Mouse (Mus musculus) heart, embryonic 16.5 days (tissue): ENCODE data around the gene Mapkapk2. TPM values are rescaled to one million over a fixed set of nuclear protein-coding genes. Genes with fewer than 3 reads are reported as not detected.

ENCODE experiments used
- ATAC-seq: fragments of 200-750 bp; cut with Nextera tagmentation; replicated peaks from 2 replicates; pipeline ENCODE4 v1.8.0; 2017; ENCODE audit warnings: moderate number of reproducible peaks; ENCODE audit not compliant: insufficient read depth, low FRiP score; ENCODE audit errors: extremely low read depth
- H3K27ac ChIP-seq: fragments of 300-500 bp; sonication (generic); 2 replicates; pipeline ENCODE4 v1.5.1; 2014; ENCODE audit warnings: mild to moderate bottlenecking, low read length, control low read depth, moderate library complexity
- H3K27me3 ChIP-seq: fragments of 300-500 bp; sonication (generic); 2 replicates; pipeline ENCODE4 v1.6.1; 2014; ENCODE audit warnings: low read length, mixed read lengths; ENCODE audit not compliant: control insufficient read depth, insufficient read depth
- H3K36me3 ChIP-seq: fragments of 300-500 bp; sonication (generic); 2 replicates; pipeline ENCODE4 v1.6.1; 2014; ENCODE audit not compliant: control insufficient read depth, insufficient read depth
- H3K4me1 ChIP-seq: fragments of 300-500 bp; sonication (generic); 2 replicates; pipeline ENCODE4 v1.6.1; 2014; ENCODE audit warnings: low read length, mixed read lengths; ENCODE audit not compliant: control insufficient read depth, insufficient read depth
- H3K4me2 ChIP-seq: fragments of 300-500 bp; sonication (generic); 2 replicates; pipeline ENCODE4 v1.6.1; 2014; ENCODE audit warnings: low read depth, mild to moderate bottlenecking, control low read depth, low read length
- H3K4me3 ChIP-seq: fragments of 300-500 bp; sonication (generic); 2 replicates; pipeline ENCODE4 v1.5.1; 2014; ENCODE audit warnings: mild to moderate bottlenecking, control low read depth, low read length
- H3K9ac ChIP-seq: fragments of 300-500 bp; sonication (generic); 2 replicates; pipeline ENCODE4 v1.6.1; 2014; ENCODE audit warnings: low read length, control low read depth
- H3K9me3 ChIP-seq: fragments of 300-500 bp; sonication (generic); replicated peaks from 2 replicates; pipeline ENCODE4 v1.6.1; 2016; ENCODE audit warnings: low read length; ENCODE audit not compliant: control insufficient read depth
- WGBS: fragments of 180-500 bp; shearing (Covaris S2); extraction: QIAGEN DNeasy Blood & Tissue Kit; methylation state at CpG from one replicate; pipeline ENCODE4 v1.1.7; 2014; 5-methylcytosine and 5-hydroxymethylcytosine counted together
- polyA plus RNA-seq: library from polyadenylated mRNA; unstranded; fragments of >200 nt; fragmentation: Nextera tagmentation; extraction: Ambion mirVana; gene quantifications from 2 replicates; pipeline ENCODE4 v1.2.1, GENCODE M21; 2015

Gene Mapkapk2
- polyA plus RNA-seq, 1 experiment from 2014 or later: 61.4 TPM

DNA sequence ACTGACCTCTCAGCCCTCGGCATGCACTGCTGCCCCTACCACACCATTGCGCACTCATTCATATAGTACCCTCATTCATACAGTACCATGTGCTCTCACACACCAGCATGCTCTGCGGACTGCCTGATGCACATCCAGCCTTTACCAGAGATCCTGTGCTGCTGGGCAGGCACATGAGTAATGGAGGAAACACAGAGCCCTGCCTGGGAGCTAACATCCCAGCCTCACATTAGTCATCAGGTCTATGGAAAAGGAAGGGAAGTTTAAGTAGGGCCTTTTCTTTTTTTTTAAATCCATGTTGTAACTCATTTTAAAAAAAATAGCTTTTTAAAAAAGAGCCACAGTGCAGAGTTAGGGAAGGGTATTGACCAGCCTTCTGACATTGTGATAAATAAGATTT lies 54.9 kb downstream of the Mapkapk2 start:
- no peak for ATAC-seq
- H3K27ac ChIP-seq: no peak overlapping the region
- 90% methylated on average over 3 of the region's 3 CpGs for WGBS

DNA sequence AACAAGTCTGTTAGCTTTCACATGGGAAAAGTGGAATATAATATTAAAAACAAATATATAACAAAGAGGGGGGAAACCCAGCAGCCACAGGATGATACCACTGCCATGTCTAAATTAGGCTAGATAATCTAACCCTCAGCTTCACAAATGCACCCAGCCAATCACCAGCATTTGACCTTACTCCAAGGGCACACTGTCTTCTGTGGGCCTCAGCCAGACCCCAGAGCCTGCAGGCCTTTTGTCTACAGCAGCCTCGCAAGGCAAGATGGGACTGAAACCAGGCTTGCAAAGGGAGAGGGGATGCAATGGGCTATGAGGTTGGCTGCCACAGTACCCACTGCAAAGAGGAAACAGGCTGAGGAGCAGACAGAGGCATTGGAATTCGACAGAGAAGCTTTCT lies 55.4 kb downstream of the Mapkapk2 start:
- Histone ChIP-seq H3K27me3 (no peaks in the 10 kb centered on the region), H3K9ac (peak overlapping the region; percentile 19; the same call in 1 of the 2 replicates), H3K4me3 (no peak overlapping the region), H3K27ac (no peak overlapping the region), H3K9me3 (peaks cover 3% of the 10 kb centered on the region), H3K4me1 (peaks cover 15% of the 10 kb centered on the region), H3K36me3 (no peaks in the 10 kb centered on the region; the same call in 1 of the 2 replicates), H3K4me2 (no peak overlapping the region)
- ATAC-seq: no peak
- 45% methylated on average over 2 of the region's 2 CpGs for WGBS

More for the DNA sequence above, 54.9 kb downstream of the Mapkapk2 start:
- H3K4me3 ChIP-seq: no peak overlapping the region
- H3K9me3 ChIP-seq: peaks cover 3% of the 10 kb centered on the region; the same call in 1 of the 2 replicates
- no peaks in the 10 kb centered on the region for H3K27me3 ChIP-seq
- H3K4me1 ChIP-seq: peaks cover 15% of the 10 kb centered on the region
- H3K36me3 ChIP-seq: no peaks in the 10 kb centered on the region; the same call in 1 of the 2 replicates
- H3K9ac ChIP-seq: no peak overlapping the region
- H3K4me2 ChIP-seq: no peak overlapping the region

DNA sequence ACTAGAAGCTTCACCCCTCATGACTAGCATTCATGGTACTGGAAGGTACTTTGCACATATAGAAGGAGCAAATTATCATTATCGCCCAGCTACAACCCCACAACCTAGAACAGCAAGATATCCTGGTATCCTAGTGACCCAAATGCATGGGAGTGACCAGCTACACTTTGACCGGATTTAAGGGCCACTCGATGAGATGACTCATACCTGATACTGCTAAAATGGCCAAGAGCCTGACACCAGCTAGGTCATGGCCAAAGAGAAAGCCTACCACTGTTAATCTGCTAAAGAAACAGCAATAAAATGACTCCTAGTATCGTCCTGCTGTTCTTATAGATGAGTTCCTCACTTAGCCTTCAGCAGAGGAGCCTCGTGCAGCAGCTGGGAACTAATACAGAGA lies 58.1 kb downstream of the Mapkapk2 start:
- Histone ChIP-seq H3K27ac (no peak overlapping the region), H3K27me3 (no peaks in the 10 kb centered on the region), H3K9ac (no peak overlapping the region), H3K36me3 (no peaks in the 10 kb centered on the region; the same call in 1 of the 2 replicates), H3K9me3 (peaks cover 3% of the 10 kb centered on the region), H3K4me2 (no peak overlapping the region), H3K4me1 (peaks cover 5% of the 10 kb centered on the region), H3K4me3 (no peak overlapping the region)
- 91% methylated on average over 5 of the region's 5 CpGs for WGBS
- no peak for ATAC-seq

DNA sequence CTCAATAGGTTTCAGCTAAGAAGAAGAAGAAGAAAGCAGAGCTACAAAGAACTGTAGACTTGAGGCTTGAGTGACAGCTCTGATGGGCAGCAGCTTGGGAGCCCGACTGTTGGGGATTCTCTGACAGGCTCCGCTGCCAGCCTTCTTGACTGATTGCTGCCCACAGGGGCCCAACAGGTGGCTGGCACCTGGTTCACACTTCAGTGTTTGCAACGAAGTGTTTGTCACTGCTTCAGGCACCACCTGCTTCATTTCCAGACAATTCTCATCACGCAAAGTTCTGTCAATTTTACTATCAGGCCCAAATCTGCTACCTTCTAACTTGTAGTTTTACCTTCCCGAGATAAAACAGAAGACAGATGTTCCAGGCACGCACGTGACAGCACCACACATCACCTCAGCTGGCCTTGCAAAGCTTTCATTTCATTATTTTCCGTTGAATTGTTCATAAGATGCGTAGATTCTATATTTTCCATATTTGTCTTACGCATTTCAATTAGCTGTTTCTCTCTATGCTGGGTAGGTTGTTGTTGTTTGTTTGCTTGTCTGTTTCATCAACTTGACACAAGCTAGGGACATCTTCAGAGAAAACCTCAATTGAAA lies 59.1 kb downstream of the Mapkapk2 start:
- Histone ChIP-seq H3K9ac (no peak overlapping the region), H3K4me3 (no peak overlapping the region), H3K36me3 (no peaks in the 10 kb centered on the region; the same call in 1 of the 2 replicates), H3K4me2 (no peak overlapping the region), H3K4me1 (peaks cover 5% of the 10 kb centered on the region), H3K27ac (no peak overlapping the region), H3K9me3 (peaks cover 3% of the 10 kb centered on the region), H3K27me3 (no peaks in the 10 kb centered on the region)
- 80% methylated on average over 10 of the region's 10 CpGs for WGBS
- ATAC-seq: no peak

DNA sequence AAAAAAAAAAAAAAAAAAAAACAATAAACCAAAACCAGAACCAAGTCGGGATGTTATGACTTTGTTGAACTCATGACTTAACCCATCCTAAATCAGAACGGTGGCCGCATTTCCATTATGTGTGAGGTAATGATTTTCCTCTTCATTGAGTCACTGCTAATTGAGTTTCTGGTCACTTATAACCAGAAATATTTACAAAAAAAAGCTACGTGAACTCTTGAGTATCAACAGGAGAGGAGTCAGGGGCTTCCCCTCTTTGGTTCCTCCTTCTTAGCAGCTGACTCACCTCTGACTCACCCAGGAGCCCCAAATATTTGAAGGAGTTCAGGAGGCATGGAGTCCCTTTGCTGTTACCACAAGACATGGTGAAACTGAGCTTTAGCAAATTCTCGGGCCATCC lies 59.6 kb downstream of the Mapkapk2 start:
- H3K27ac ChIP-seq: no peak overlapping the region
- no peak overlapping the region for H3K9ac ChIP-seq
- no peak for ATAC-seq
- H3K27me3 ChIP-seq: no peaks in the 10 kb centered on the region
- peaks cover 5% of the 10 kb centered on the region for H3K4me1 ChIP-seq
- 91% methylated on average over 5 of the region's 5 CpGs for WGBS
- H3K36me3 ChIP-seq: no peaks in the 10 kb centered on the region; the same call in 1 of the 2 replicates
- H3K4me2 ChIP-seq: no peak overlapping the region
- peaks cover 1% of the 10 kb centered on the region for H3K9me3 ChIP-seq
- H3K4me3 ChIP-seq: no peak overlapping the region

DNA sequence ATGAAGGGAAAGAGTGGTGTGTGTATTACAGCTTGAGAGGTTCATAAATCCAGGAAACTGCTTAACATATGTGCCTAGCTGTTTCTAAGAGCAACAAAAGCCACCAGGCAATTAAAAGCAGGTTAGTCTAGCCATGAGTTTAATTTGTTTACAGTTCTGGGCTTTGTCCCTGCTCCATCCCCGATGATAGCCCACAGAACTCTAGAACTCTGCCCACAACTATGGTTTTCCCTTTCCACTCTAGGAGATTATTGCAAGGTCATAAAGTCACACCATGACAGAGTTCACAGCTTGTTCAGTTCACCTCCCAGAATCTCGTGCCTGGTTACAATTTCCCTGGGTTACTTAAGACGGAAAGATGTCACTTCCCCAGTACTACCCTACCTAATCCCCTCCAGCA lies 66.4 kb downstream of the Mapkapk2 start:
- 46% methylated on average over 3 of the region's 3 CpGs for WGBS
- H3K4me2 ChIP-seq: no peak overlapping the region
- no peaks in the 10 kb centered on the region for H3K36me3 ChIP-seq
- H3K4me3 ChIP-seq: no peak overlapping the region
- H3K4me1 ChIP-seq: no peaks in the 10 kb centered on the region
- no peak overlapping the region for H3K27ac ChIP-seq
- no peaks in the 10 kb centered on the region for H3K27me3 ChIP-seq
- H3K9ac ChIP-seq: no peak overlapping the region
- no peak for ATAC-seq
- H3K9me3 ChIP-seq: no peaks in the 10 kb centered on the region

DNA sequence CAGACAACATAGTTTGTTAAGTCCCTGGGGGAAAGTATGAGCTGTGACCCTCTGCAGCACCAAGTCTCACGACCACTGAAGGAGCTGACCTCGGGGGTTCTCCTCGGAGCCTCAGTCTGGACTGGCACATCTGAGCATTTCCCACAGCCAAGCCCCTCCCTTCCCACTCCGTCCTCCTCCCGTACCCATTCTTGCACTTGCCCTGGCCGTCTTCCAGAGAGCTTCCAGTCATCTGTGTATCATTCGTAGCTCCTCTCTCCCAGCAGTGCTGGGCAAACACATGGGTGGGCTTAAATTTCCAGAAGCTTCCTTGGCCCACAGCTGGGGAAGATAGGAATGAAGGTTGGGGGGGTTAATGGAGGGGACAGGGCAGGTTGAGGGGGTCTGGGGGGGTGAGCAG lies 67.4 kb downstream of the Mapkapk2 start:
- Histone ChIP-seq H3K4me3 (no peak overlapping the region), H3K9ac (no peak overlapping the region), H3K27me3 (no peaks in the 10 kb centered on the region), H3K9me3 (no peaks in the 10 kb centered on the region), H3K4me2 (no peak overlapping the region), H3K27ac (no peak overlapping the region), H3K36me3 (no peaks in the 10 kb centered on the region), H3K4me1 (no peaks in the 10 kb centered on the region)
- 33% methylated on average over 7 of the region's 7 CpGs for WGBS
- ATAC-seq: no peak

DNA sequence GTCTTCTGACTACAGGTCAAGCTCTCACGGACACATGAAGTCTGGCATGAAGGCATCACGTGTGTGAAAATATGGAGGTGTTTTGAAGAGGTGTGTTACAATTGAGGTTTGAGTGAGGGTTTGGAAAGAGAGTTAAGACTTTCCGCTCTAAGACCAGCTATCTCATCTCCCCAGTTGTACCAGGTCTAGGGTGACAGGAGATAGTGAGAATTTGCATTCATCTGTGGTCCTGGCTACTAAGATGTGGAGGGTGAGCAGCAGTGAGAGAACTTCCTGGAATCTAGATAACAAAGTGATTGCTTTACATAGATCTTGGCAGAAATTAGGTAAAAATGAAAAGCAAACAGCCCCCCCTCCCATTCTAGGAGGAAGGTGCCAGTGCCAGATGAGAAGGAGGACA lies 68.4 kb downstream of the Mapkapk2 start:
- no peak overlapping the region for H3K27ac ChIP-seq
- no peaks in the 10 kb centered on the region for H3K27me3 ChIP-seq
- H3K9ac ChIP-seq: no peak overlapping the region
- ATAC-seq: no peak
- H3K4me2 ChIP-seq: no peak overlapping the region
- H3K4me1 ChIP-seq: no peaks in the 10 kb centered on the region
- no peaks in the 10 kb centered on the region for H3K9me3 ChIP-seq
- 84% methylated on average over 3 of the region's 3 CpGs for WGBS
- no peaks in the 10 kb centered on the region for H3K36me3 ChIP-seq
- H3K4me3 ChIP-seq: no peak overlapping the region

DNA sequence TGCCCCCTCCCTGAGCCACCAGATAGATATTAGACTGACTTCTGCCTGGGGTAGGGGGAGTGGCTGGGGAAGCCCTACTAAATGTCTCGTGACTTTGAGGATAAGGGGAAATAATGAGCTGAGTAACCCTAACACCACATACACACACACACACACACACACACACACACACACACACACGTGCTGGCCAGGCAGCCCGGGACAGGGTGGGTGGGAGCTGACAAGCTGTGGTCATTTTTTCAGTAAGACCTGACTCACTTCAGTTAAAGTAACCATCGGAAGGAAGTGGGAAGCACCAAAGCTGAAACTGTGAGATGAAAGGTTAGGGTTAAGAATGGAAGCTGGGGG lies 71.8 kb downstream of the Mapkapk2 start:
- no peak overlapping the region for H3K4me3 ChIP-seq
- H3K4me2 ChIP-seq: no peak overlapping the region
- ATAC-seq: no peak
- H3K4me1 ChIP-seq: no peaks in the 10 kb centered on the region
- no peak overlapping the region for H3K27ac ChIP-seq
- no peaks in the 10 kb centered on the region for H3K36me3 ChIP-seq
- no peaks in the 10 kb centered on the region for H3K9me3 ChIP-seq
- 65% methylated on average over 4 of the region's 4 CpGs for WGBS
- no peaks in the 10 kb centered on the region for H3K27me3 ChIP-seq
- H3K9ac ChIP-seq: no peak overlapping the region
